Mouse (Mus musculus): ENCODE results near the gene Stx7.
"Not testable (repeated sequence)": the region's sequence is repeated elsewhere in the genome, so short reads cannot be mapped to it uniquely, and the experiment has no call there.

Gene Stx7

GRCm38 (mm10) chr10:24149135-24149781, at the start of gene Stx7:
Gene Stx7 (plus strand): TSS chr10:24149302.
- peak; percentile 90 for DNase-seq (ENCODE audit: low spot score in 2 of 2)

DNA sequence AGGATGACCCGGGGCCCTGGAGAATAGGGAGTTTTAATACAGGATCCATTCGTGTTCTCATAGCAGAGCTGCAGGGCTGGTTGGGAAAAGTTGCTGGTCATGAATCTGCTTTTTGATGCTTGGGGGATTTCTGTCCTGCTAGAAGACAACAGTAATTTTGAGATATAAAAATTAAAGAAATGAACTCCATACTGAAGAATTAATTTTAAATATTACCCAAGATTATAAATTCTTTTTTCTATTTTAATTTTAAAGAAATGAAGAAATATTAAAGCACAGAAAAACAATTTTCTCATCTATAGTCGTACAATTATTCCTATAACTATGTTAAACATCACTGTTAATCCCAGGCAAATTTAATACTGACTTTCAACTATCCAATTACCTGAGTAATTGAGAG, 47.3 kb upstream of the Stx7 start, which contains the start of gene Taar8c:
Gene Taar8c, minus strand, starts transcription at position 101 of the 400 bp plus-strand sequence.
- DNase-seq (ENCODE audit: low spot score in 2 of 2), result not testable (repeated sequence)

- DNase-seq (ENCODE audit: low spot score in 2 of 2), result not testable (repeated sequence)
These were observed 45.8 kb upstream of the Stx7 start for GRCm38 (mm10) chr10:24103299-24103698.

- DNase-seq (ENCODE audit: low spot score in 2 of 2), result no peak
These were observed 41.4 kb upstream of the Stx7 start for GRCm38 (mm10) chr10:24107747-24108146.

GRCm38 (mm10) chr10:24108236-24108635, 40.9 kb upstream of the Stx7 start:
- DNase-seq (ENCODE audit: low spot score in 2 of 2), result no peak

DNA sequence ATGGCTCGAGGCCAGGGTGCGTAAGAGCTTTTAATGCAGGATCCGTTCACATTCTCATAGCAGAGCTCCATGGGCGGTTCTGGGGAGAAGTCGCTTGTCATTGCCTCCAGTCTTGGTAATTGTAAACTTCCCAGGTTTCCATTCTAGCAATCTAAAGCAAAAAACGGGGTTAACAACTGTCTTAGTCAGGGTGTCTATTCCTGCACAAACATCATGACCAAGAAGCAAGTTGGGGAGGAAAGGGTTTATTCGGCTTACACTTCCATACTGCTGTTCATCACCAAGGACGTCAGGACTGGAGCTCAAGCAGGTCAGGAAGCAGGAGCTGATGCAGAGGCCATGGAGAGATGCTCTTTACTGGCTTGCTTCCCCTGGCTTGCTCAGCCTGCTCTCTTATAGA, 39.7 kb upstream of the Stx7 start, which contains the start of gene Taar9:
Gene Taar9, minus strand, starts transcription at position 101 of the 400 bp plus-strand sequence.
- DNase-seq (ENCODE audit: low spot score in 2 of 2), result not testable (repeated sequence)

DNA sequence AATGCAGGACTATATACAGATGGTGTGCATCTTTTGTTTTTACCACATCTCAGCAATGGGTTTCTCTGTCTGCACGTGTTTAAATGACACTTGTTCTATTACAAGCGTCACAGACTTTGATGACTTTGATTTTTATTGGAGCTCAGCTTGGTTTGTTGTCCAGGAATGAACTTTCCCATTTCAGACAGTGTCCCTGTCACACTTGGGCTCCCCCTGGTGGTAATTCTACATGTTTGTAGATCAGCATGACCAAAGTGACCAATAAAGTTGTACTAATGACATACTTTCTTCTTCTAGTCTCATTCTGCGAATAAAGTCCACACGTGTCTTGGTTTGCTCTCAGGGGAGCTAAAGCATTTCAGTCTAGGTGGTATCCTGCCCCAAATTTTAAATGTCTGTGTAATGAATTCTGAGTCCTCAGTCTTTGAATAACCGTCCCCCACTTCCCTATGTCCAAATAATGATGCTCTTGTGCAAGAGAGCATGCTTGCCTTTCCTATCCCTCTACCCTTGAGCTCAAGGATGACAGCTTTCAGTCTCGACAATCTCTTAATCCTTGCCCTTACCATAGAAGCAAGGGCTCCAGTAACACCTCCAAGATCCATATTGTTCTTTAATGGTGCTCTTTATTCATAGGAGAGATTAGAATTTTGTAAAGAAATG, 37.9 kb upstream of the Stx7 start:
- peak; percentile 14 to 48 for DNase-seq (ENCODE audit: low spot score in 2 of 2)

GRCm38 (mm10) chr10:24131451-24132262, 17.4 kb upstream of the Stx7 start:
- DNase-seq (ENCODE audit: low spot score in 2 of 2), result peak; percentile 53 to 68

DNA sequence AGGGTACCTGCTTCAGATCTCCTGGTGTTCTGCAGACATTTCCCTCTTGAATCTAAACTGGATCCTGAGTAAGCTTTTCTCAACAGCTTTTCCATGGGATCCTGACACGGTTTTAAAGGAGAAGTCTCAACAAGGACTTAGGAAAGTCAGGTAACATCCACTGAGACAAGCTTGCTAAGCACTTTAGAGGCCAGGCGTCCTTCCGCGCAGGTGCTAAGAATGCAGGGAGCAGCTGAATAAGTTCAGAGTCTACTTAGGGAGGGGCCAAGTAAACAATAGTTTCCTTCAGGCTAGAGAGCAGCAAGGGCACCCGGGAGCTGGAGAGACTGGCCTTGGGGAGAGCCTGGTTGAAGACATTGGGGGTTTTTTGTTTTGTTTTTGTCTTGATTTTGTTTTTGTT, 16.8 kb upstream of the Stx7 start:
- no peak for DNase-seq (ENCODE audit: low spot score in 2 of 2)

- DNase-seq (ENCODE audit: low spot score in 2 of 2), result no peak
These were observed 16.0 kb upstream of the Stx7 start for GRCm38 (mm10) chr10:24133132-24133531.

DNA sequence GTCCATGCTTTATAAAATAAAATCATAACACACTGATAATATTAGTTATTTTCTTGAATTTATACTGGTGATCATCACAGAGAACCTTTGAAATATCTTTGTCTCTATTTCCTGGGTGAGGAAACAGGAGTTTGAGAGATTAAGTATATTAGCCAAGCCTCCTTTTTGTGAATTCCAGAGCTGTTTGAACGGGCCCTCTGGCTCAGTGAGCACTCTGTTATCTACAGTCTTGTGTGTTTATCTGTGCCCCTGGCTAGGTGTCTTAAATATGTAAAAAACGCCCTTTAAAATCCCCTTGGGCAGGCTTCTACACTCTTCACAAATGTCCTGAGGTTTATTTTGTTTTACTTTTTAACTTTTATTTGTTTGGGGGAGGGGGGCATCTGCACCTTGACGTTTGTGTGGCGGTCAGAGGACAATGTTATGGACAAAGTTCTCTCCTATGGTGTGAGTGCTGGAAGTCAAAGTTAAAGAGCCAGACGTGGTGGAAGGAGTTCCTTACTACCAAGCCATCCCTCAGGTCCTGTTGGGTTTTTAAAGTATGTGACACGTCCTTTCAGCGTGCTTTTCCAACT, 14.9 kb upstream of the Stx7 start:
- DNase-seq (ENCODE audit: low spot score in 2 of 2), result no peak

- DNase-seq (ENCODE audit: low spot score in 2 of 2), result no peak
These were observed 10.4 kb upstream of the Stx7 start for GRCm38 (mm10) chr10:24138623-24139261.

DNA sequence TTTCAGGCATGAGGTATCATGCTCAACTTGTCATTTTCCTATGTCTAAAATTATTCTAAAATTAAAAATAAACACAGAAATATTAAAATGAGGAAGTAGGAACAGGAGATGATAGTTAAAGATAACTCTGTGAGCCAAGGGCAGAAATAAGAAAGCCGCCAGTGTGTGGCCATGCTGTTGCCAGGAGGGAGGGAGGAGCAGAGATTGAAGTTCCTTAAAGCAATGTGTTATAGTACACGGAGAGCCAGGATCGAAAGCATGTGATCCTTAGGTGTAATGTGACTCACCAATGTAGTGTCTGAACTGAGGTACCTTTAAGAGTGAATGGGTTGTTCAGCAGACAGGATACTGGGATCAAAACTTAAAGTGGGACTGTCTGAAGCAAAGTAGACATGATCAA, 6.4 kb upstream of the Stx7 start:
- no peak for DNase-seq (ENCODE audit: low spot score in 2 of 2)

GRCm38 (mm10) chr10:24150086-24150485, 984 bp downstream of the Stx7 start:
- no peak for DNase-seq (ENCODE audit: low spot score in 2 of 2)

- no peak for DNase-seq (ENCODE audit: low spot score in 2 of 2)
These were observed 9.6 kb downstream of the Stx7 start for GRCm38 (mm10) chr10:24158470-24159254.

GRCm38 (mm10) chr10:24159575-24159974, 10.5 kb downstream of the Stx7 start:
- DNase-seq (ENCODE audit: low spot score in 2 of 2), result no peak

DNA sequence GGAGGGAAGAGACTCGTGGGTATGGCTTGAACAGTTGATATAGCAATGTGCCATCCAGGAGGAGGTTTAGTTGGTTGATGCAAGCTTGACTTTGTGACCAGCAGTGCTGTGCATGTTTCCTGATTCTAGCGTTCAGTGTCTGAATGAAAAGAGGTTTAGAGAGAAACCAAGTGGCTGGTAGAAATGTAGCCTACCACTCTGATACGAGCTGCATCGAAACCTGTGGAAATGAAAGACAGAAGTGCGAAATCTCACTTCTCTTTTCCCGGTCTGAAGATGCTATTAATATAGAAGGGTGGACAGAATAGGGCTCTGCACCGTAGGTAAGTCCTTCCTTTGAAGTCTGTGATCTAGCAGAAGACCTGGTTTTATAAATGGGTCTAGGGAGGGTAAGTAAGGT, 11.2 kb downstream of the Stx7 start:
- DNase-seq (ENCODE audit: low spot score in 2 of 2), result no peak

GRCm38 (mm10) chr10:24164137-24164908, 15.2 kb downstream of the Stx7 start:
- DNase-seq (ENCODE audit: low spot score in 2 of 2), result no peak

GRCm38 (mm10) chr10:24164909-24165304, 15.8 kb downstream of the Stx7 start:
- DNase-seq (ENCODE audit: low spot score in 2 of 2), result no peak

DNA sequence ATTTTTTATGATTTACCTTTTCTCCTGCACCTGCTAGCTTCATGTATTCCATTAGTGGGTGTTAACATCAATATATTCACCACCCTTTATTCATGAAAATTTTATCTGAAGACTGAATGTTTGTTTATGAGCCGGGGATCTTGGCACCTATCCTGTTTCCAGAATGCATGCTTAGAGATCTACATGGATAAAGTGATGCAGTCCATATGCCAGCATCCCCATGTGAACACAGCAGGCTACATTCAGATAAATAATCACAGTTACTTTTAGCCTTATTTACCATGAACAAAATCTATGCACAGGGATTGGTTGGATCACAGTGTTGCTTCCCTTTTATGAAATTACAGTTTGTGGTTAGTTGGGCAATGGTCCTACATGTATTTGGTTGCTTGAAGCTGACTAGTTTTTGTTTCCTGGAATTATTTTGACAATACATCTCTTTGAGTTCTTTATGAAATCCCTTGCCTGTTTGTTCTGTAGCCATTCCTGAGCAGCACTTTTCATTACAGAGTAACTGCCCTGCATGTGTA, 16.5 kb downstream of the Stx7 start:
- no peak for DNase-seq (ENCODE audit: low spot score in 2 of 2)

All from right cerebral cortex, adult 2 months (tissue).